Mouse (Mus musculus): Measurements from ENCODE around the gene Aldob. TPM values are rescaled to one million over a fixed set of nuclear protein-coding genes. Genes with fewer than 3 reads are reported as not detected.

The Aldob gene
- polyA plus RNA-seq, 1 experiment from 2014 or later, result 0.31 TPM

DNA sequence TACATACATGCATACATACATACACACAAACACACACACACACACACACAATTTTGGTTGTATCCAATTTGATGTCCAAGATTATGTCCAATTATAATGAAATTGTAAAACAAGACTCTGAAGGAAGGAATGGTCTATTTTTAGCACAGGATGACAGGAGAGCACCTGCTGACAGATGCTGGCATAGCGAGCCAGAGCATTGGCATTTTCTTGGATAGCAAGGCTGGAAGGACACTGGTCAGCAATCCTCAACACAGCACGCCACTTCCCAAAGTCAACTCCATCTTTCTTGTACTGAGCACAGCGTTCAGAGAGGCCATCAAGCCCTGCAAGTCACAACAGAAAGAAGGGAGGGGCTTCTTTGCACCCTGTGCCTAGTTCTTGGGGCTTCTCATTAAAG, 8.4 kb downstream of the Aldob start:
- Histone ChIP-seq H3K4me1 (ENCODE audit: control insufficient read depth, insufficient read depth, low read length) (no peaks in the 10 kb centered on the region), H3K4me2 (ENCODE audit: low read length) (no peak overlapping the region), H3K4me3 (ENCODE audit: low read depth, low read length) (no peak overlapping the region), H3K36me3 (ENCODE audit: control insufficient read depth, insufficient read depth, low read length) (no peaks in the 10 kb centered on the region), H3K9me3 (replicated peaks; ENCODE audit: control insufficient read depth, low read length, poor library complexity, severe bottlenecking) (no peaks in the 10 kb centered on the region), H3K27ac (ENCODE audit: low read length) (no peak overlapping the region), H3K9ac (ENCODE audit: low read depth, low read length) (no peak overlapping the region), H3K27me3 (ENCODE audit: control insufficient read depth, insufficient read depth, low read depth, low read length) (no peaks in the 10 kb centered on the region)
- WGBS, result 74% methylated on average over 3 of the region's 3 CpGs
- no peak for ATAC-seq

- no peak overlapping the region for H3K4me2 ChIP-seq (ENCODE audit: low read length)
- no peak overlapping the region for H3K9ac ChIP-seq (ENCODE audit: low read depth, low read length)
- no peaks in the 10 kb centered on the region for H3K4me1 ChIP-seq (ENCODE audit: control insufficient read depth, insufficient read depth, low read length)
- H3K36me3 ChIP-seq (ENCODE audit: control insufficient read depth, insufficient read depth, low read length), result no peaks in the 10 kb centered on the region
- WGBS, result 75% methylated on average over 6 of the region's 6 CpGs
- ATAC-seq, result no peak
- no peak overlapping the region for H3K4me3 ChIP-seq (ENCODE audit: low read depth, low read length)
- no peaks in the 10 kb centered on the region for H3K27me3 ChIP-seq (ENCODE audit: control insufficient read depth, insufficient read depth, low read depth, low read length)
- no peaks in the 10 kb centered on the region for H3K9me3 ChIP-seq (replicated peaks; ENCODE audit: control insufficient read depth, low read length, poor library complexity, severe bottlenecking)
- H3K27ac ChIP-seq (ENCODE audit: low read length), result no peak overlapping the region
Observed at GRCm38 (mm10) chr4:49539665-49540064, 9.7 kb downstream of the Aldob start.

DNA sequence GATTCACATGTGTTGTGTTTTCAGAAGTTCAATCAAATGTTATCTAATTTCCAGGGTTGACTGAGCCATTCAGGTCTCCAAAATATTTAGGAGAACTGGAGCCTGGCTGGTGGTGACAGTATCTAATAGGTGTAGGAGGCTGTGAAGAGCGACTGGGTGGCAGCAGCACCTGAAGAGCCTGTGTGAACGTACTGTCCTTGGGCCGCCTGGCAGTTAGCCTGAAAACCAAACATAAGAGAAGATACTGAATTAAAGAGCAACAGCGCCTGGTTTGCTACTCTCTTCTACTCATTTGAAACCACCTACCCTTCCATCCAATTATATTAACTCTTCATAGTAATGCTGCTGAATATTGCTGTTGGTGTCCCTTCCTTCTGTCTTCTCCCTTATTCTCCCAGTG, 12.7 kb downstream of the Aldob start:
- WGBS, result 91% methylated on average over 4 of the region's 4 CpGs
- Histone ChIP-seq H3K9me3 (replicated peaks; ENCODE audit: control insufficient read depth, low read length, poor library complexity, severe bottlenecking) (no peaks in the 10 kb centered on the region), H3K27ac (ENCODE audit: low read length) (no peak overlapping the region), H3K36me3 (ENCODE audit: control insufficient read depth, insufficient read depth, low read length) (peaks cover 12% of the 10 kb centered on the region), H3K27me3 (ENCODE audit: control insufficient read depth, insufficient read depth, low read depth, low read length) (no peaks in the 10 kb centered on the region), H3K4me2 (ENCODE audit: low read length) (no peak overlapping the region), H3K4me1 (ENCODE audit: control insufficient read depth, insufficient read depth, low read length) (no peaks in the 10 kb centered on the region), H3K9ac (ENCODE audit: low read depth, low read length) (no peak overlapping the region), H3K4me3 (ENCODE audit: low read depth, low read length) (no peak overlapping the region)
- no peak for ATAC-seq

- WGBS, result 97% methylated on average over 4 of the region's 4 CpGs
- Histone ChIP-seq H3K36me3 (ENCODE audit: control insufficient read depth, insufficient read depth, low read length) (peaks cover 16% of the 10 kb centered on the region), H3K27me3 (ENCODE audit: control insufficient read depth, insufficient read depth, low read depth, low read length) (no peaks in the 10 kb centered on the region), H3K4me2 (ENCODE audit: low read length) (no peak overlapping the region), H3K27ac (ENCODE audit: low read length) (no peak overlapping the region), H3K4me3 (ENCODE audit: low read depth, low read length) (no peak overlapping the region), H3K4me1 (ENCODE audit: control insufficient read depth, insufficient read depth, low read length) (no peaks in the 10 kb centered on the region), H3K9ac (ENCODE audit: low read depth, low read length) (no peak overlapping the region), H3K9me3 (replicated peaks; ENCODE audit: control insufficient read depth, low read length, poor library complexity, severe bottlenecking) (no peaks in the 10 kb centered on the region; the same call in 1 of the 2 replicates)
- no peak for ATAC-seq
Observed at GRCm38 (mm10) chr4:49535675-49536294, 13.6 kb downstream of the Aldob start.

DNA sequence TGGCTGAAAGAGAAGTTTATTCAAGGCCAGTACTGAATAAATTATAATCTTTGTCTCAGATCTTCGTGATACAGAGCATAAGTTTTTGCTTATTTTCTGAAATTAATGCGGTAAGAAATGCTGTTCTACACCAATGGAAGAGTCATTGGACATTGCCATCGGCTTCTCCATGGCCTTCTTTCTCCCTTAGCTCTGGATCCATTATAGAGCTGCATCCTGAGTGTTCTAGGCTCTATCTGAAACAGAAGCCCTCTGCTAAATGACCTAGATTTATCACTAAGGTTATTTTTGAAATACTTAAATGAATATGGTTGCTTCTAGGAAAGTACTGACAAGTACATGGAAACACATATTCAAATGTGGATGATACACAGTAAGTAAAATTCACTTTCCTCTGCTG, 14.3 kb downstream of the Aldob start:
- H3K4me1 ChIP-seq (ENCODE audit: control insufficient read depth, insufficient read depth, low read length), result no peaks in the 10 kb centered on the region
- no peaks in the 10 kb centered on the region for H3K27me3 ChIP-seq (ENCODE audit: control insufficient read depth, insufficient read depth, low read depth, low read length)
- H3K36me3 ChIP-seq (ENCODE audit: control insufficient read depth, insufficient read depth, low read length), result peaks cover 24% of the 10 kb centered on the region
- H3K27ac ChIP-seq (ENCODE audit: low read length), result no peak overlapping the region
- no peak for ATAC-seq
- peaks cover under 1% of the 10 kb centered on the region; the same call in 1 of the 2 replicates for H3K9me3 ChIP-seq (replicated peaks; ENCODE audit: control insufficient read depth, low read length, poor library complexity, severe bottlenecking)
- WGBS, result 90% methylated on average over 3 of the region's 3 CpGs
- no peak overlapping the region for H3K4me3 ChIP-seq (ENCODE audit: low read depth, low read length)
- H3K4me2 ChIP-seq (ENCODE audit: low read length), result no peak overlapping the region
- no peak overlapping the region for H3K9ac ChIP-seq (ENCODE audit: low read depth, low read length)

- no peak overlapping the region for H3K4me3 ChIP-seq (ENCODE audit: low read depth, low read length)
- H3K36me3 ChIP-seq (ENCODE audit: control insufficient read depth, insufficient read depth, low read length), result peaks cover 12% of the 10 kb centered on the region
- H3K4me1 ChIP-seq (ENCODE audit: control insufficient read depth, insufficient read depth, low read length), result peaks cover 22% of the 10 kb centered on the region
- no peak overlapping the region for H3K27ac ChIP-seq (ENCODE audit: low read length)
- H3K4me2 ChIP-seq (ENCODE audit: low read length), result no peak overlapping the region
- no peaks in the 10 kb centered on the region; the same call in 1 of the 2 replicates for H3K9me3 ChIP-seq (replicated peaks; ENCODE audit: control insufficient read depth, low read length, poor library complexity, severe bottlenecking)
- WGBS, result 83% methylated on average over 9 of the region's 9 CpGs
- H3K27me3 ChIP-seq (ENCODE audit: control insufficient read depth, insufficient read depth, low read depth, low read length), result no peaks in the 10 kb centered on the region
- ATAC-seq, result no peak
- H3K9ac ChIP-seq (ENCODE audit: low read depth, low read length), result no peak overlapping the region
Observed at GRCm38 (mm10) chr4:49522576-49522975, 26.8 kb downstream of the Aldob start.

GRCm38 (mm10) chr4:49521346-49521745, 28.0 kb downstream of the Aldob start:
- under 1% methylated on average over 17 of the region's 17 CpGs for WGBS
- no peaks in the 10 kb centered on the region for H3K27me3 ChIP-seq (ENCODE audit: control insufficient read depth, insufficient read depth, low read depth, low read length)
- ATAC-seq, result peak; percentile 84
- H3K36me3 ChIP-seq (ENCODE audit: control insufficient read depth, insufficient read depth, low read length), result peaks cover 11% of the 10 kb centered on the region
- peak overlapping the region; percentile 19; the same call in 1 of the 2 replicates for H3K27ac ChIP-seq (ENCODE audit: low read length)
- no peaks in the 10 kb centered on the region for H3K9me3 ChIP-seq (replicated peaks; ENCODE audit: control insufficient read depth, low read length, poor library complexity, severe bottlenecking)
- peak overlapping the region; percentile 65 for H3K4me3 ChIP-seq (ENCODE audit: low read depth, low read length)
- H3K4me2 ChIP-seq (ENCODE audit: low read length), result peak overlapping the region; percentile 73
- H3K9ac ChIP-seq (ENCODE audit: low read depth, low read length), result peak overlapping the region; percentile 87
- peaks cover 22% of the 10 kb centered on the region for H3K4me1 ChIP-seq (ENCODE audit: control insufficient read depth, insufficient read depth, low read length)

- Histone ChIP-seq H3K36me3 (ENCODE audit: control insufficient read depth, insufficient read depth, low read length) (peaks cover 11% of the 10 kb centered on the region), H3K4me3 (ENCODE audit: low read depth, low read length) (peak within 1 kb of the TSS; percentile 65), H3K9me3 (replicated peaks; ENCODE audit: control insufficient read depth, low read length, poor library complexity, severe bottlenecking) (no peaks in the 10 kb centered on the region), H3K4me1 (ENCODE audit: control insufficient read depth, insufficient read depth, low read length) (peaks cover 22% of the 10 kb centered on the region), H3K27me3 (ENCODE audit: control insufficient read depth, insufficient read depth, low read depth, low read length) (no peaks in the 10 kb centered on the region), H3K4me2 (ENCODE audit: low read length) (peak within 1 kb of the TSS; percentile 73), H3K9ac (ENCODE audit: low read depth, low read length) (peak within 1 kb of the TSS; percentile 87), H3K27ac (ENCODE audit: low read length) (peak within 1 kb of the TSS; percentile 73)
- peak; percentile 100 for ATAC-seq
- under 1% methylated on average over 41 of the region's 41 CpGs for WGBS
Observed at GRCm38 (mm10) chr4:49520572-49521340, 28.6 kb downstream of the Aldob start, which contains the start of the genes Mrpl50 and Zfp189. Gene Mrpl50, minus strand, starts transcription at chr4:49521093. Gene Zfp189, plus strand, starts transcription at chr4:49521176.

DNA sequence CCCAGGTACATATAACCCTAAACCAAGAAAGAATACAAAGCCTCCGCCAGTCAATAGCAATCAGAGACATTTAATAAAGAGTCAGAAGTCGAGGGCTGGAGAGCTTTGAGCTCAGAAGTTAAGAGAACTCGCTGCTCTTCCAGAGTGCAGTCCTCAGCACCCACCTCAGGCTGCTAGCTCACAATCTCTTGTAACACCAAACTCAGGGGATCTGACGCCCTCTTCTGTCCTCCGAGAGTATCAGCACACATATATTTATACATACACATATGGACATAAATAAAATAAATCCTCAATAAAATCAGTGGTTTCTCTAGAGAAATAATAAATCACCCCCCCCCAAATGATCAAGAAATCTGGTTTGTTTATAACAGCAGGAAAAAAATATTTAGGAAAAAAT, 29.9 kb downstream of the Aldob start:
- no peak overlapping the region for H3K27ac ChIP-seq (ENCODE audit: low read length)
- H3K36me3 ChIP-seq (ENCODE audit: control insufficient read depth, insufficient read depth, low read length), result peaks cover 8% of the 10 kb centered on the region
- H3K9me3 ChIP-seq (replicated peaks; ENCODE audit: control insufficient read depth, low read length, poor library complexity, severe bottlenecking), result no peaks in the 10 kb centered on the region
- H3K4me1 ChIP-seq (ENCODE audit: control insufficient read depth, insufficient read depth, low read length), result peaks cover 22% of the 10 kb centered on the region
- H3K9ac ChIP-seq (ENCODE audit: low read depth, low read length), result no peak overlapping the region
- ATAC-seq, result no peak
- WGBS, result 77% methylated on average over 5 of the region's 5 CpGs
- no peaks in the 10 kb centered on the region for H3K27me3 ChIP-seq (ENCODE audit: control insufficient read depth, insufficient read depth, low read depth, low read length)
- H3K4me3 ChIP-seq (ENCODE audit: low read depth, low read length), result no peak overlapping the region
- H3K4me2 ChIP-seq (ENCODE audit: low read length), result peak overlapping the region; percentile 40
